Mouse (Mus musculus) layer of hippocampus, adult 18-20 months (tissue): ENCODE data around the gene Dnase1l1. TPM values are rescaled to one million over a fixed set of nuclear protein-coding genes. Genes with fewer than 3 reads are reported as not detected.

ENCODE experiments used
- microRNA-seq, 2 experiments: library from miRNA; unstranded; fragments of <30 nt; microRNA quantifications; one replicate each; pipeline ENCODE4 v1.2.0; 2021
- total RNA-seq, 2 experiments: library from RNA; stranded (reverse); gene quantifications; 2 replicates each; pipeline ENCODE4 v1.2.3; 2021

Gene Dnase1l1
- total RNA-seq, 2 experiments from 2014 or later: 2.4 to 2.6 TPM

Small RNA genes lying within 50 kb of the gene (microRNA-seq; reads per million reads assigned to microRNA genes)
- gene Mir7091: 0 reads per million in 2 experiments
- 0 to 0.59 reads per million in 2 experiments for gene Mir7092

Other genes starting within 250 kb of the Dnase1l1 start
- under 1 TPM; 0.51 to 0.62 TPM for gene Opn1mw, start 154.9 kb downstream of the Dnase1l1 start, total RNA-seq
- 10 to 100 TPM; 95.9 to 97.0 TPM for gene Mecp2, start 147.0 kb downstream of the Dnase1l1 start, total RNA-seq
- not detected for gene Tex28, start 114.5 kb downstream of the Dnase1l1 start, total RNA-seq
- not detected for gene Tktl1, start 105.1 kb downstream of the Dnase1l1 start, total RNA-seq
- gene Flna, start 32.5 kb downstream of the Dnase1l1 start, total RNA-seq: 10 to 100 TPM; 44.8 to 52.5 TPM
- gene Emd, start 27.6 kb downstream of the Dnase1l1 start, total RNA-seq: 10 to 100 TPM; 37.2 to 43.0 TPM
- 100 to 1,000 TPM; 185 to 211 TPM for gene Rpl10, start 11.5 kb downstream of the Dnase1l1 start, total RNA-seq
- 10 to 100 TPM; 57.7 to 60.7 TPM for gene Taz, start 425 bp downstream of the Dnase1l1 start, total RNA-seq
- gene Atp6ap1, start 14.8 kb upstream of the Dnase1l1 start, total RNA-seq: 100 to 1,000 TPM; 327 to 335 TPM
- 100 to 1,000 TPM; 615 to 618 TPM for gene Gdi1, start 22.7 kb upstream of the Dnase1l1 start, total RNA-seq
- gene Fam50a, start 30.7 kb upstream of the Dnase1l1 start, total RNA-seq: 10 to 100 TPM; 24.6 to 30.3 TPM
- gene Plxna3, start 46.7 kb upstream of the Dnase1l1 start, total RNA-seq: 10 to 100 TPM; 22.2 to 23.0 TPM
- gene Lage3, start 71.3 kb upstream of the Dnase1l1 start, total RNA-seq: 10 to 100 TPM; 19.7 to 24.0 TPM
- gene Ubl4a, start 90.9 kb upstream of the Dnase1l1 start, total RNA-seq: 10 to 100 TPM; 61.5 to 61.8 TPM
- 1 to 10 TPM; 2.3 to 2.6 TPM for gene Slc10a3, start 91.0 kb upstream of the Dnase1l1 start, total RNA-seq
- 10 to 100 TPM; 15.4 to 20.8 TPM for gene Fam3a, start 110.9 kb upstream of the Dnase1l1 start, total RNA-seq
- 10 to 100 TPM; 49.7 to 51.5 TPM for gene Ikbkg, start 111.0 kb upstream of the Dnase1l1 start, total RNA-seq
- 10 to 100 TPM; 26.0 to 29.3 TPM for gene G6pdx, start 146.9 kb upstream of the Dnase1l1 start, total RNA-seq
- gene Gm6880, start 199.1 kb upstream of the Dnase1l1 start, total RNA-seq: not detected